Mouse (Mus musculus) spleen, adult 2 months (tissue): Measurements from ENCODE around the gene Odf3b. TPM values are rescaled to one million over a fixed set of nuclear protein-coding genes. Genes with fewer than 3 reads are reported as not detected.
A peak's percentile ranks its signal among the peaks of the same experiment; 100 is the strongest.

Experiments used
- DNase-seq, 2 experiments: peaks; one replicate each; pipeline versions ENCODE4 v3.0.0 to v3.0.0-alpha.2; 2012 to 2021; ENCODE audit warnings: low spot score in 2 of 2, low read depth in 1 of 2
- H3K27ac ChIP-seq: fragments of 200-500 bp; 2 replicates; pipeline ENCODE4 v1.5.1; 2012; ENCODE audit warnings: low read length, inconsistent platforms; ENCODE audit not compliant: insufficient read depth
- H3K27me3 ChIP-seq: fragments of 200-500 bp; 2 replicates; pipeline ENCODE4 v1.6.1; 2012; ENCODE audit warnings: mild to moderate bottlenecking, moderate library complexity, low read length, inconsistent platforms; ENCODE audit not compliant: control insufficient read depth, insufficient read depth
- H3K36me3 ChIP-seq: fragments of 200-500 bp; 2 replicates; pipeline ENCODE4 v1.6.1; 2012; ENCODE audit warnings: mild to moderate bottlenecking, low read length, inconsistent platforms; ENCODE audit not compliant: control insufficient read depth, insufficient read depth
- H3K4me1 ChIP-seq: fragments of 200-500 bp; 2 replicates; pipeline ENCODE4 v1.6.1; 2011; ENCODE audit warnings: inconsistent platforms; ENCODE audit not compliant: control insufficient read depth, insufficient read depth, insufficient read length
- H3K4me3 ChIP-seq: fragments of 200-500 bp; 2 replicates; pipeline ENCODE4 v1.5.1; 2011; ENCODE audit warnings: mild to moderate bottlenecking, inconsistent platforms; ENCODE audit not compliant: insufficient read depth, insufficient read length; ENCODE audit errors: extremely low read depth
- CTCF ChIP-seq: fragments of 200-500 bp; IDR thresholded peaks from 2 replicates; pipeline ENCODE4 v1.5.1; 2011; ENCODE audit warnings: mild to moderate bottlenecking, inconsistent platforms; ENCODE audit not compliant: insufficient read depth, insufficient read length, insufficient replicate concordance; ENCODE audit errors: extremely low read depth
- POLR2A ChIP-seq: fragments of 200-500 bp; IDR thresholded peaks from 2 replicates; pipeline ENCODE4 v1.6.1; 2011; ENCODE audit warnings: low read depth, low read length, inconsistent platforms
- WGBS: fragments of 180-500 bp; shearing (Covaris S2); methylation state at CpG from one replicate; pipeline ENCODE4 v1.1.7; 2018; 5-methylcytosine and 5-hydroxymethylcytosine counted together
- polyA plus RNA-seq: library from polyadenylated mRNA; depleted of rRNA; stranded (reverse); fragments of >200 nt; gene quantifications from 2 replicates; pipeline ENCODE4 v1.2.3, GENCODE M21; 2012

The Odf3b gene
- polyA plus RNA-seq, 1 experiment = 1.6 TPM

DNA sequence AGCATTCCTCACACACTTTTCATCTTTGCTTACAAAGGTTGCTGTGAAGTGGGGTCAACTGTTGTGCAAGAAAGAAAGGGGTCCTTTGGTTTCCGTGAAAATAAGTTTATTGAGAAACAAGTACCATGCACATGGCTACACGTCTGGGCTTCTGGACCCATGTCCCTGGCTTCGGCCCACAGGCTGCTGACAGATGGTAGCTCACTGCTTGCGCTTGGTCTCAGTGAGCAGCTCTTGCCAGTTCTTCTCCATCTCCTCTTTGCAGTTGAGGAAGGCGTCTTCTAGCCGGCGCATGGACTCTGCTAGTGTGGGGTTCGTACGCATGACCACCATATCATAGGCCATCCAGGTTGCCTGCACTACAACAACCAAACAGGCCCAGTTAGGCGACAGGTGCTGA lies 11.0 kb upstream of the Odf3b start:
- no peak overlapping the region for H3K27ac ChIP-seq
- H3K27me3 ChIP-seq = no peaks in the 10 kb centered on the region
- WGBS = 93% methylated on average over 10 of the region's 10 CpGs
- no peaks in the 10 kb centered on the region for H3K36me3 ChIP-seq
- no peak overlapping the region for H3K4me3 ChIP-seq
- H3K4me1 ChIP-seq = no peaks in the 10 kb centered on the region
- DNase-seq = no peak
- no peak for TF ChIP-seq POLR2A
- TF ChIP-seq CTCF = no peak

DNA sequence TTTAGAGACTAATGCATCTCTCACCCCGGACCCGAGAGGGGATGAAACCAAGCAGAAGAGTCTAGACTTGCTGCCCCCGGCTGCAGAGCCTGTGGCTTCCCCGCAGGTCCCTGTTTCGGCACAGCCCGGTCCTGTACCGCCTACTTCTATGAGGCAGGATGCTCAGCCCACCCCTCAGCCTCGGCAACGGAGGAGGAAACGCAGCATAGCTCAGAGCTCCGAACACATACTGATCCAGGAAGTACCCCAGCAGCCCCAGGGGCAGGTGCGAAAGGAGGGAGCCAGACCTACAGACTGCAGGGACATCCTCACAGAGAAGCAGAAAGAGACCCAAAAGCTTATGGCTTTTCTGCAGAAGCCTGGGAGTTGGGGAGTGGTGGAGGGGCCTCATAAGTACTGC lies 8.0 kb upstream of the Odf3b start:
- Histone ChIP-seq H3K27me3 (no peaks in the 10 kb centered on the region), H3K4me1 (no peaks in the 10 kb centered on the region), H3K4me3 (no peak overlapping the region), H3K36me3 (no peaks in the 10 kb centered on the region), H3K27ac (no peak overlapping the region)
- DNase-seq = no peak
- TF ChIP-seq POLR2A (no peak), CTCF (no peak)
- 11% methylated on average over 12 of the region's 12 CpGs for WGBS

DNA sequence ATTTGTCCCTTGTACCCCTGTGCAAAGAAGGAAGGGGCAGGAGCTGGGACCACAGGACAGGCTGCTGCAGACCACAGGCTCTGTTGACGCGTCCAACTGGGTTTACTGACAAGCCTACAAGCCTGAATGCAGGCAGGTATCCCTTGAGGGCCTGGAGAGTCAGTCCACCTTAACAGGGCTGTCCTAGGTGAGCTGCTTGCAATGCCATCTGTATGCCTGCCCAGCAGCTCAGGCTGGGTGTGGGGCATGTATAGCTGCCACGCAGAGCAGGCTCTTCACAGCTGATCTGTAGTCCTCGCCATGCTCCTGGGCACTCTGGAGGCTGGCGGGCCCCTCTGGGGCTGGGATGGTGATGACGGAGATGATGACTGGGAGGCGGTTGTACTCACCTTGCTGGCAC lies 5.5 kb upstream of the Odf3b start, which contains the start of gene Klhdc7b:
Gene Klhdc7b (plus strand): TSS at position 301 of the 400 bp plus-strand sequence.
- no peak within 1 kb of the TSS for H3K27ac ChIP-seq
- no peaks in the 10 kb centered on the region for H3K4me1 ChIP-seq
- no peak for DNase-seq
- 91% methylated on average over 7 of the region's 7 CpGs for WGBS
- H3K4me3 ChIP-seq = no peak within 1 kb of the TSS
- H3K36me3 ChIP-seq = no peaks in the 10 kb centered on the region
- TF ChIP-seq POLR2A (no peak), CTCF (no peak)
- no peaks in the 10 kb centered on the region for H3K27me3 ChIP-seq

DNA sequence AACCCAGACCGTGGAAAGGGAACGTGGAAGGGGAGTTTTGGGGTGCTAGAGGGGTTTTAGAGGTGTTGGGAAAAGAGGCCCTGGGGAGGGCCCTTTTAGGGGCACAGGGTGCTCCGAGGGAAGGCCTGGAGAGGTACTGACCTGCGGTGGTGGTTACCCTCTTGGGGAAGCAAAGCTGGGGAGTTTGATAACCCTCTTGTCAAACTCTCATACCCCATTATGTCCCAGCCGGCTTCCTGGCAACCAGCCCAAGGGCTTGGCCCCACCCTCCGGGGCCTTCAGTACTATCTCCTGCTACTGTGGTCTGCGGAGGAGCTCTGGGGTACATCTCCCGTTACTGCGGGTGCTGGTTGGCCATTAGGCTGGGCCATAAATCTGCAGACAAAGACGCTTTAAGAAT lies 347 bp upstream of the Odf3b start:
- DNase-seq = no peak
- Histone ChIP-seq H3K27ac (no peak overlapping the region), H3K4me1 (peaks cover 3% of the 10 kb centered on the region; the same call in 1 of the 2 replicates), H3K36me3 (no peaks in the 10 kb centered on the region), H3K27me3 (peaks cover 9% of the 10 kb centered on the region), H3K4me3 (no peak overlapping the region)
- WGBS = 10% methylated on average over 10 of the region's 10 CpGs
- TF ChIP-seq POLR2A (no peak), CTCF (no peak)

DNA sequence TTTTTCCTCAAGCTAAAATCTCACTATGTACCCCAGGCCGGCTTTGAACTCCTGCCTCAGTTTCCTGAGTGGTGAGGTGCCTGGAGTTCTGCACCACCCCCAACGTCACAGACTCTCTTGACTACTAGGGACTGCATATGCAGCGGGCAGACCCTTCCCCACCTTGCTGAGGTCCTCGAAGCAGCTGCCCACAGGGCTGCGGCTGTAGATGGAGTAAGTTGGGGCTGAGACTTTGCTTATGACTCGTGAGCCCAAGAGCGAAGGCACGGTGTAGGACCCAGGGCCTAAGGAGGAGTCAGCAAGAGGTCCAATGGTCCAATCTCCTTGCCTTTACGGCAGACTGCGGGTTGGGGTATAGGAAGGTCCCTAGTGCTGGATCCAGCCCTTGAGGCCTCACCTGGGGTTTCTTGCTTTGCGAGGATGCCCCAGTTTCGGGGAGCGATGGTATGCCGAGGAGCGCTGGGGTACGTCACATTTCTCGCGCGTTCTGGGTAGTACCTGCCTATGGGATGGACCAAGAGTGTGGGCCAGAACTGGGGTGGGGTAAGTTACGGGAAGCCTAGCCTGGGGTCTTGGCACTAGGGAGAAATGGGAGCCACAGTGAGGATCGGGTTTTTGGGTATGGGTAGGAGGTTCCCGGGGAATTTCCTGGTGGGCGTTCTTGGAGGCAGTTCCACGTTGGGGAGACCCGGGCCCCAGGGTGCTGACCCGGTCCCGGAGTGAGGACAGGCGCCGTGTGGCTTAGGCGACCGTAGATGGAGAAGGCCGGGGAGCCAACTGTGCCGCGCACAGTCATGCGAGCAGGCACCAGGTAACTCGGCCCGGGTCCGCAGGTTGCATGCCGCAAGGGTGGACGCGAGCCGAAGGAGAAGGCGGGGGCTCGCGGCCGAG lies 899 bp downstream of the Odf3b start:
- no peak for DNase-seq
- peak overlapping the region; percentile 24; the same call in 1 of the 2 replicates for H3K4me3 ChIP-seq
- no peak overlapping the region for H3K27ac ChIP-seq
- TF ChIP-seq CTCF (no peak), POLR2A (no peak)
- H3K27me3 ChIP-seq = peaks cover 9% of the 10 kb centered on the region
- H3K36me3 ChIP-seq = no peaks in the 10 kb centered on the region
- H3K4me1 ChIP-seq = peaks cover 7% of the 10 kb centered on the region
- 18% methylated on average over 46 of the region's 46 CpGs for WGBS

DNA sequence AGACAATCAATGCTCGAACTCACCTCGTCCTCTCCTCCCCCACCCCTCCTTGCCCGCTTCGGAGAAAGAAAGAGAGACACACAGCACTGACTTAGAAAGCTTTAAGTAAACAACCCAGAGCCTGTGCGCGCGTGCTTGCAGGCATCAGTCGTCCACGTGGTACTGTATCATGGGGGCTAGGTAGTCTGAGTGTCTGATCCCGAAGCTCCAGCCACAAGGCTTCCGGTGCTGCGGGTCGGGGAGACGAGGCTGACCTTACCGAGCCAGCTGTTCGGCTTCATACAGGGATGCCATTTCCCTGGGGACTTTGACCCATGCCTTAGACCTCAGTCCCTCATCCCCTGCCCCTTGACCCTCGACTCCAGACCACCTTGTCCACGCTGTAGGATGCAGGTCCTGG lies 1.7 kb downstream of the Odf3b start:
- H3K36me3 ChIP-seq = peaks cover 2% of the 10 kb centered on the region; the same call in 1 of the 2 replicates
- H3K27me3 ChIP-seq = peaks cover 9% of the 10 kb centered on the region
- H3K27ac ChIP-seq = no peak overlapping the region
- no peak overlapping the region for H3K4me3 ChIP-seq
- peaks cover 11% of the 10 kb centered on the region for H3K4me1 ChIP-seq
- TF ChIP-seq CTCF = no peak
- no peak for TF ChIP-seq POLR2A
- DNase-seq = no peak
- WGBS = 44% methylated on average over 18 of the region's 18 CpGs

DNA sequence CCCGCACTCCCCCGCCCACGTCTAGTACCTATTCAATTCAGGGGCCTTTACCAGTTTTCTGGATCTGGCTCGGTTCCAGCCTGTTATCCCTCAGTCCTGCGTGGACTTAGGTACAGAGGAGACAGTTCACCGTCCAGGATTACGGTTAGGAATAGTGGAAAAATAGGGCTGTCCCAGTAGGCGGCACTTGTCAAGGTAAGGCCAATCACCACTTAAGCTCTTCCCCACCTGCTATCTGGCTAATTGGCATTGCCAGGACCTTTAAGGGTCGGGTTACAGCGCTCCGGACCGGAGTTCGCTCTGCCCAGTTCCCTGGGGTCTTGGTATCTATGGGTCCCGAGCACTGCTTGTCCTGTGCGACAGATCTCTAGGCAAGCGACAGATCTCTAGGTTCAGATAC lies 2.1 kb downstream of the Odf3b start, which contains the start of gene Tymp:
Gene Tymp (minus strand): TSS at position 83 of the 400 bp plus-strand sequence.
- 84% methylated on average over 16 of the region's 16 CpGs for WGBS
- H3K4me3 ChIP-seq = no peak within 1 kb of the TSS

More for the DNA sequence above, 2.1 kb downstream of the Odf3b start, which contains the start of gene Tymp:
- peaks cover 11% of the 10 kb centered on the region for H3K4me1 ChIP-seq
- peaks cover 9% of the 10 kb centered on the region for H3K27me3 ChIP-seq
- peaks cover 6% of the 10 kb centered on the region for H3K36me3 ChIP-seq
- no peak within 1 kb of the TSS for H3K27ac ChIP-seq
- no peak for TF ChIP-seq POLR2A
- TF ChIP-seq CTCF = no peak
- DNase-seq = no peak
